Mouse (Mus musculus) lung, adult 2 months (tissue): ENCODE results near the gene Cldn24.

ENCODE experiments used
- CTCF ChIP-seq: fragments of 200-500 bp; IDR thresholded peaks from 2 replicates; pipeline ENCODE4 v1.5.1; 2011; ENCODE audit warnings: mild to moderate bottlenecking, low read length, control low read depth; ENCODE audit not compliant: insufficient read depth
- POLR2A ChIP-seq: fragments of 200-500 bp; IDR thresholded peaks from 2 replicates; pipeline ENCODE4 v1.6.1; 2011; ENCODE audit warnings: low read depth, mild to moderate bottlenecking, control low read depth, low read length, borderline replicate concordance; ENCODE audit errors: extremely low read depth

GRCm38 (mm10) chr8:47852737-47853136 lies 30.8 kb downstream of the Cldn24 start:
- no peak for TF ChIP-seq CTCF
- TF ChIP-seq POLR2A: no peak
